Mouse (Mus musculus) cerebral cortex, adult 2 months (tissue): ENCODE data around the gene Actg2.

ENCODE experiments used
- WGBS: fragments of 180-500 bp; shearing (Covaris S2); methylation state at CpG from one replicate; pipeline ENCODE4 v1.1.7; 2018; 5-methylcytosine and 5-hydroxymethylcytosine counted together

Gene Actg2

GRCm38 (mm10) chr6:83478628-83479027, 57.4 kb downstream of the Actg2 start:
- 87% methylated on average over 7 of the region's 7 CpGs for WGBS

GRCm38 (mm10) chr6:83478217-83478616, 57.8 kb downstream of the Actg2 start:
- WGBS, result 70% methylated on average over 4 of the region's 4 CpGs

GRCm38 (mm10) chr6:83475431-83475830, 60.6 kb downstream of the Actg2 start:
- WGBS, result 73% methylated on average over 7 of the region's 7 CpGs

- WGBS, result 64% methylated on average over 9 of the region's 9 CpGs
Observed at GRCm38 (mm10) chr6:83473240-83473639, 62.8 kb downstream of the Actg2 start.

DNA sequence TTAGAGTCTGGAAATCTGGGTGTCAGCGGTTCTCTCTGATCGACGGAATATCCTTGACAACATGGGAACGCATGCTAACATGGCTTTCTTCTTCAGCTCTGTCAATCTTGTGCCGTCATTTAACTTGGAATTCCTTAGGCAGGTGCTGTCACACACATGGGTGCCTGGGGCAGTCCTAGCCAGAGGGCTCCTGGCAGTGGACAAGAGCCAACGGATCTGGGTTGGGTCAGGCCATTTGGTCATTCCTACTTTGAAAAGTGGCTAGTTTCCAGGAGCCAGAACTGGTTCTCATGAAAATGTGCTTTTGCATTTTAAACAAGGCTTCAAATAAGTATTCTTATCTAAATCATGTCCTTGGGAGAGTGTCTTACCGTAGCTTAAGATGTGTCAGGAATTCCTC, 64.3 kb downstream of the Actg2 start:
- 85% methylated on average over 7 of the region's 7 CpGs for WGBS
